Mouse (Mus musculus) small intestine, adult 10 weeks (tissue): Measurements from ENCODE around the gene Sesn2. TPM values are rescaled to one million over a fixed set of nuclear protein-coding genes. Genes with fewer than 3 reads are reported as not detected.

Experiments used
- polyA plus RNA-seq: library from polyadenylated mRNA; stranded (reverse); fragments of 350-450 nt; fragmentation: Illumina TruSeq; extraction: RNeasy Lipid Tissue Mini Kit (QIAGEN cat#74804); gene quantifications from one replicate; pipeline ENCODE4 v1.2.3, GENCODE M21; 2014; ENCODE audit warnings: low replicate concordance

Sesn2 gene
- 0.15 TPM for polyA plus RNA-seq

GRCm38 (mm10) chr4:132510352-132510798 lies at the start of gene Sesn2:
Gene Sesn2, minus strand, starts transcription at chr4:132510501.

GRCm38 (mm10) chr4:132535406-132536121 lies 25.3 kb upstream of the Sesn2 start, which contains the start of gene Dnajc8:
Gene Dnajc8, plus strand, starts transcription at chr4:132535550.

GRCm38 (mm10) chr4:132532981-132533916 lies 22.9 kb upstream of the Sesn2 start, which contains the start of gene Atpif1:
Gene Atpif1, minus strand, starts transcription at chr4:132533659.

GRCm38 (mm10) chr4:132463430-132464254 lies 46.7 kb downstream of the Sesn2 start, which contains the start of gene Med18:
Gene Med18, minus strand, starts transcription at chr4:132463921.

Other genes starting within 250 kb of the Sesn2 start
- gene Gmeb1, start 248.9 kb downstream of the Sesn2 start, polyA plus RNA-seq = 3.2 TPM
- 21.8 TPM for gene Taf12, start 236.1 kb downstream of the Sesn2 start, polyA plus RNA-seq
- gene Rab42, start 207.1 kb downstream of the Sesn2 start, polyA plus RNA-seq = not detected
- 4.9 TPM for gene Trnau1ap, start 181.0 kb downstream of the Sesn2 start, polyA plus RNA-seq
- gene Rcc1, start 156.9 kb downstream of the Sesn2 start, polyA plus RNA-seq = 5.2 TPM
- 32.2 TPM for gene Phactr4, start 88.0 kb downstream of the Sesn2 start, polyA plus RNA-seq
- gene Med18, start 46.6 kb downstream of the Sesn2 start, polyA plus RNA-seq = 2.1 TPM
- 553 TPM for gene Atpif1, start 23.2 kb upstream of the Sesn2 start, polyA plus RNA-seq
- 176 TPM for gene Dnajc8, start 25.0 kb upstream of the Sesn2 start, polyA plus RNA-seq
- gene Ptafr, start 53.6 kb upstream of the Sesn2 start, polyA plus RNA-seq = 2.0 TPM
- 20.1 TPM for gene Eya3, start 128.5 kb upstream of the Sesn2 start, polyA plus RNA-seq
- gene Xkr8, start 222.0 kb upstream of the Sesn2 start, polyA plus RNA-seq = 0.93 TPM
- gene Smpdl3b, start 246.8 kb upstream of the Sesn2 start, polyA plus RNA-seq = 31.1 TPM